Mouse (Mus musculus): Measurements from ENCODE around the gene Bicral.

DNA sequence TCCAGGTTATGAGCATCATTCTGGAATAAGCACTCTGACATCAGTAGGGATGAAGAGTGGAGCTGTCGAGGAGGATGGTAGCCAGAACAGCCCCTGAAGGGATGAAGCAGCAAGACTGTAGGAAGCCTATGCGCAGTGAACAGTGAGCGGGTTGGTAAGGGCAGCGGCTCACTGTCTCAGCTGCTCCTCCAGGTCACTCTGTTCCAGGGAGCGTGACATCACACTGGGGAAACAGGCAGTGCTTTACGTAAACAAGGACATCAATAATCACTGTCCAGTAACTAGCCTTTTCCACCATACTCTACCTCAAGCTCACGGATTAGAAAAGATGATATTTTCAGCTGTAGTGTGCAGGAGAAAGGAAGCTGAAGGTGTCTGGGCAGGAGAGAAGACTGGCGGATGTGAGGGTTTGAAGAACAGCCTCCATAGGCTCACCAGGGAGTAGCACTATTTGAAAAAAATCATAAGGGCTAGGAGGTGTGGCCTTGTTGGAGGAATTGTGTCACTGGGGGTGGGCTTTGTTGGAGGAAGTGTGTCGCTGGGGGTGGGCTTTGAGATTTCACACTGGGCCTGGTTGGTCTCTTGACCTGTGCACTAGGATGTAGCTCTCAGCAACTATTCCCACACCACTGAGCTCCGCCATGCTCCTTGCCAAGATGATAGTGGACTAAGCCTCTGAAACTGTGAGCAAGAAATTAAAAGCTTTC lies 17.8 kb downstream of the Bicral start:
- TF ChIP-seq FLI1 (IDR thresholded peaks at IDR 0.05; ENCODE audit: low read length) (no peak), GATA1 (IDR thresholded peaks at IDR 0.05; ENCODE audit: borderline replicate concordance, low read length) (no peak)
